In genomic region chr5:26754129-26754528, GRCm38 (mm10) we compare ENCODE assay signal across 8 mouse cellular contexts.
DNase-seq lines count a peak whose midpoint lies in the region; ATAC-seq and TF ChIP-seq lines count a peak whose summit lies in the region.
"Not testable (repeated sequence)": the region's sequence is repeated elsewhere in the genome, so short reads cannot be mapped to it uniquely, and the experiment has no call there.

No protein-coding gene starts in this region.

- not testable (repeated sequence) for H3K4me1 ChIP-seq in ES-Bruce4 (ENCODE audit: control insufficient read depth, insufficient read depth, low read length); embryonic facial prominence, embryonic 11.5 days (ENCODE audit: control insufficient read depth, insufficient read depth, low read length); kidney, adult 2 months (ENCODE audit: control insufficient read depth, insufficient read depth, low read length); kidney, embryonic 15.5 days; limb, embryonic 11.5 days (ENCODE audit: control insufficient read depth, insufficient read depth, low read length)

- ATAC-seq in embryonic facial prominence, embryonic 11.5 days (replicated peaks; ENCODE audit: insufficient number of reproducible peaks, low FRiP score, low TSS enrichment, low read depth); limb, embryonic 11.5 days (ENCODE audit: insufficient number of reproducible peaks, low FRiP score, low TSS enrichment, low read depth): not testable (repeated sequence)
- peak; percentile 75 for ATAC-seq in kidney, embryonic 15.5 days (replicated peaks; ENCODE audit: low FRiP score)

- not testable (repeated sequence) for TF ChIP-seq POLR2A in ES-Bruce4 (IDR thresholded peaks at IDR 0.05; ENCODE audit: insufficient read depth, low read length); kidney, adult 2 months (IDR thresholded peaks at IDR 0.05; ENCODE audit: low read depth, low read length)

- not testable (repeated sequence) for H3K9ac ChIP-seq in ES-Bruce4 (ENCODE audit: low read depth, poor library complexity, severe bottlenecking); embryonic facial prominence, embryonic 11.5 days (replicated peaks; ENCODE audit: low read length); kidney, embryonic 15.5 days; limb, embryonic 11.5 days (ENCODE audit: low read length)

- TF ChIP-seq CTCF in ES-Bruce4 (IDR thresholded peaks at IDR 0.05; ENCODE audit: low read depth, low read length); kidney, adult 2 months (conservative IDR thresholded peaks at IDR 0.05; ENCODE audit: insufficient read depth, insufficient read length, low read depth, low read length): not testable (repeated sequence)

- H3K27ac ChIP-seq in ES-Bruce4 (ENCODE audit: insufficient read depth, low read length) = peak overlapping the region; percentile 75
- not testable (repeated sequence) for H3K27ac ChIP-seq in embryonic facial prominence, embryonic 11.5 days (replicated peaks; ENCODE audit: low read depth, low read length); kidney, adult 2 months (ENCODE audit: insufficient read depth, low read depth, low read length); kidney, embryonic 15.5 days; limb, embryonic 11.5 days (replicated peaks; ENCODE audit: low read depth, low read length)

- WGBS in embryonic facial prominence, embryonic 11.5 days = 64% methylated on average over 7 of the region's 7 CpGs
- 19% methylated on average over 7 of the region's 7 CpGs for WGBS in kidney, adult 2 months
- 36% methylated on average over 7 of the region's 7 CpGs for WGBS in kidney, embryonic 15.5 days
- 48% methylated on average over 7 of the region's 7 CpGs for WGBS in limb, embryonic 11.5 days

- not testable (repeated sequence) for H3K36me3 ChIP-seq in ES-Bruce4 (ENCODE audit: control insufficient read depth, insufficient read depth, low read length, poor library complexity, severe bottlenecking); embryonic facial prominence, embryonic 11.5 days (replicated peaks; ENCODE audit: control insufficient read depth, insufficient read depth, low read depth, low read length); kidney, adult 2 months (ENCODE audit: control insufficient read depth, insufficient read depth, low read length); kidney, embryonic 15.5 days; limb, embryonic 11.5 days (ENCODE audit: control insufficient read depth, insufficient read depth, low read length)

- not testable (repeated sequence) for H3K27me3 ChIP-seq in ES-Bruce4 (ENCODE audit: control insufficient read depth, insufficient read depth, low read length, poor library complexity, severe bottlenecking); embryonic facial prominence, embryonic 11.5 days (ENCODE audit: control insufficient read depth, insufficient read depth, low read length); kidney, adult 2 months (replicated peaks; ENCODE audit: control insufficient read depth, insufficient read depth, low read length); kidney, embryonic 15.5 days; limb, embryonic 11.5 days (ENCODE audit: control insufficient read depth, insufficient read depth, low read length)

- H3K4me3 ChIP-seq in ES-Bruce4 (ENCODE audit: low read depth, low read length); embryonic facial prominence, embryonic 11.5 days (ENCODE audit: low read depth, low read length); kidney, adult 2 months (ENCODE audit: insufficient read depth, low read depth, low read length); kidney, embryonic 15.5 days (replicated peaks); limb, embryonic 11.5 days (ENCODE audit: low read depth, low read length): not testable (repeated sequence)

- peak; percentile 32 for DNase-seq in ZHBTc4 (ENCODE audit: low read depth, low spot score)
- peak; percentile 18 for DNase-seq in embryonic facial prominence, embryonic 11.5 days (ENCODE audit: low spot score)
- DNase-seq in gonadal fat pad, adult 2 months (ENCODE audit: low read depth) = peak; percentile 13
- peak; percentile 80 for DNase-seq in kidney, adult 2 months
- DNase-seq in kidney, postnatal 14 days = peak; percentile 61
- peak; percentile 22 for DNase-seq in limb, embryonic 11.5 days (ENCODE audit: low spot score)

- TF ChIP-seq EP300 in ES-Bruce4 (IDR thresholded peaks at IDR 0.05; ENCODE audit: insufficient read depth, low read depth, low read length) = not testable (repeated sequence)

- not testable (repeated sequence) for H3K4me2 ChIP-seq in embryonic facial prominence, embryonic 11.5 days (ENCODE audit: low read depth, low read length); kidney, embryonic 15.5 days; limb, embryonic 11.5 days (ENCODE audit: low read depth, severe bottlenecking)

- peaks cover 24% of the 10 kb centered on the region for H3K9me3 ChIP-seq in ES-Bruce4 (replicated peaks; ENCODE audit: control insufficient read depth, insufficient read depth, low read length, poor library complexity, severe bottlenecking)
- not testable (repeated sequence) for H3K9me3 ChIP-seq in embryonic facial prominence, embryonic 11.5 days (replicated peaks; ENCODE audit: control insufficient read depth, low read length); kidney, embryonic 15.5 days (replicated peaks); limb, embryonic 11.5 days (ENCODE audit: control insufficient read depth, low read length)

Comparison
In these comparisons a context has a peak if more than half of its experiments do, and no peak if none do; other contexts are left out.
1. DNase-seq: peak in every context shown above with its lines; median percentile 80 in kidney, adult 2 months; 61 in kidney, postnatal 14 days; 32 in ZHBTc4; 22 in limb, embryonic 11.5 days; 18 in embryonic facial prominence, embryonic 11.5 days; 13 in gonadal fat pad, adult 2 months.